Mouse (Mus musculus) bone marrow, adult 2 months (tissue): ENCODE data around the gene Vps11. TPM values are rescaled to one million over a fixed set of nuclear protein-coding genes. Genes with fewer than 3 reads are reported as not detected.

Experiments used
- H3K27ac ChIP-seq: fragments of 200-500 bp; 2 replicates; pipeline ENCODE4 v1.5.1; 2012; ENCODE audit warnings: low read depth, mild to moderate bottlenecking, control low read depth, inconsistent platforms, low read length; ENCODE audit not compliant: control insufficient read depth, poor library complexity, insufficient read depth
- H3K4me1 ChIP-seq: fragments of 200-500 bp; 2 replicates; pipeline ENCODE4 v1.6.1; 2011; ENCODE audit warnings: low read length; ENCODE audit not compliant: control insufficient read depth, insufficient read depth
- H3K4me3 ChIP-seq: fragments of 200-500 bp; replicated peaks from 2 replicates; pipeline ENCODE3; 2011; ENCODE audit warnings: mild to moderate bottlenecking, low read depth, low read length, control low read depth; ENCODE audit not compliant: control insufficient read depth
- CTCF ChIP-seq: fragments of 200-500 bp; IDR thresholded peaks from 2 replicates; pipeline ENCODE4 v1.5.1; 2011; ENCODE audit warnings: low read length, control low read depth; ENCODE audit not compliant: control insufficient read depth, insufficient read depth
- POLR2A ChIP-seq: fragments of 200-500 bp; IDR thresholded peaks from 2 replicates; pipeline ENCODE4 v1.6.1; 2011; ENCODE audit warnings: low read depth, mild to moderate bottlenecking, control low read depth, low read length, borderline replicate concordance; ENCODE audit not compliant: control insufficient read depth
- WGBS: fragments of 180-500 bp; shearing (Covaris S2); methylation state at CpG from one replicate; pipeline ENCODE4 v1.1.7; 2018; 5-methylcytosine and 5-hydroxymethylcytosine counted together
- polyA plus RNA-seq: library from polyadenylated mRNA; stranded (reverse); fragments of >200 nt; gene quantifications from 2 replicates; pipeline ENCODE4 v1.2.4, GENCODE M21; 2011; ENCODE audit warnings: low replicate concordance; ENCODE audit not compliant: missing spikeins, insufficient read depth, insufficient read length

Gene Vps11
- polyA plus RNA-seq, 1 experiment, result 29.6 TPM

- no peaks in the 10 kb centered on the region; the same call in 1 of the 2 replicates for H3K4me1 ChIP-seq
- H3K27ac ChIP-seq, result no peak overlapping the region
- WGBS, result 87% methylated on average over 13 of the region's 13 CpGs
- TF ChIP-seq POLR2A, result no peak
- no peak for TF ChIP-seq CTCF
- no peak overlapping the region for H3K4me3 ChIP-seq
Measured at GRCm38 (mm10) chr9:44399114-44399794, 37.8 kb upstream of the Vps11 start.

GRCm38 (mm10) chr9:44398551-44398950 lies 37.1 kb upstream of the Vps11 start:
- no peak for TF ChIP-seq CTCF
- TF ChIP-seq POLR2A, result no peak
- Histone ChIP-seq H3K27ac (no peak overlapping the region), H3K4me1 (no peaks in the 10 kb centered on the region; the same call in 1 of the 2 replicates), H3K4me3 (no peak overlapping the region)
- WGBS, result 88% methylated on average over 9 of the region's 9 CpGs

GRCm38 (mm10) chr9:44398087-44398486 lies 36.6 kb upstream of the Vps11 start:
- Histone ChIP-seq H3K27ac (no peak overlapping the region), H3K4me1 (no peaks in the 10 kb centered on the region; the same call in 1 of the 2 replicates), H3K4me3 (no peak overlapping the region)
- WGBS, result 53% methylated on average over 4 of the region's 4 CpGs
- TF ChIP-seq CTCF (no peak), POLR2A (no peak)

DNA sequence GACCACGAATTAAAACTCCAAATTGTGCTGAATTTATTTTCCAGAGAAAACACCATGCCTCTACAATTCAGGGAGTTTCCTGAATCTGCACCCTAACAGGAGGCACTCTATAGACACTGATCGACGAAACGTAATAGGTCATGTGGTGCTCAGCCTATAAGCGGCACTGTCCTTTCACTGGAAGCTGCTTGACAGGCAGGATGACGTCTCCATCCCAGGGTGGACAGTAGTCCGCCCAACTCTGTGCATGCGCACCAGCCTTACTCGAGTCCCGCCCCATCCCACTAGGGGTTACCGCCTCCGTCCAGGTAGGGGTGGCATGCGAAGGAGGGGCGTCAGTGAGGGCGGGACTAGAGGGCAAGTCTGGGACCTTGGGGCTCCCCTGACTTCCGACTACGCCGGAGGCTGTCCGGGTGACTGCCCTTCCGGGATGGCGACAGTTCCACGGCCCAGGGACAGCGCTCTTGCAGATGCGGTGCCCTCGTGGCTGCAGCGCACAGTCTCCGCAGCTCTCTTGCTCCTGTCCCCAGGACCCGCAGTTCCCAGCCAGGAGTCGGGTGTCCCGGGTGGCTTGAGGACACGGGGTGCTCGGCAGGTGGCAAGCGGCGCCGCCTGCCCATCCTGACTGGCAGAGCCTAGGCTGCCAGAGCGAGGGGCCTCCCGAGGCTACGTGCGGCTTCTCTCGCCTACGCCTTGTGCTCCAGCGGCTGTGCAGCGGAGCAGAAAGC lies 35.4 kb upstream of the Vps11 start, which contains the start of gene Slc37a4:
TSS of gene Slc37a4 (plus strand) at position 169 of the 728 bp plus-strand sequence.
- H3K27ac ChIP-seq, result peak within 1 kb of the TSS; percentile 73
- TF ChIP-seq CTCF (no peak), POLR2A (peak; percentile 98)
- H3K4me3 ChIP-seq, result peak within 1 kb of the TSS; percentile 77
- no peaks in the 10 kb centered on the region; the same call in 1 of the 2 replicates for H3K4me1 ChIP-seq
- under 1% methylated on average over 43 of the region's 43 CpGs for WGBS

GRCm38 (mm10) chr9:44391466-44391865 lies 30.0 kb upstream of the Vps11 start:
- no peak overlapping the region for H3K27ac ChIP-seq
- TF ChIP-seq CTCF (peak; percentile 81), POLR2A (no peak)
- H3K4me3 ChIP-seq, result no peak overlapping the region
- no peaks in the 10 kb centered on the region for H3K4me1 ChIP-seq
- 27% methylated on average over 4 of the region's 4 CpGs for WGBS

DNA sequence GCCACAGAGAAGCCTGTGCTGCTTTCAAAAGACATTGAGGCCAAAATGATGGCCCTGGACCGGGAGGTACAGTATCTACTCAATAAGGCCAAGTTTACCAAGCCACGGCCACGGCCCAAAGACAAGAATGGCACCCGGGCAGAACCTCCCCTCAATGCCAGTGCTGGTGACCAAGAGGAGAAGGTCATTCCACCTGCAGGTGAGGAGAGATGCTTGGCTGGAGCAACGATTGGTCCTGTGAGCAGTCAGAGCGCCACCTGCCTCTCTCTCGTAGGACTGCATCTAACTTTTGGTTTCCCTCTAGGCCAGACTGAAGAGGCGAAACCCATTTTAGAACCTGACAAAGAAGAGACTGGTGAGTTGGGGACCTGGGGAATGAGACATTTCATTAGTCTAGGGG lies 27.8 kb upstream of the Vps11 start:
- Histone ChIP-seq H3K27ac (no peak overlapping the region), H3K4me1 (no peaks in the 10 kb centered on the region), H3K4me3 (no peak overlapping the region)
- 55% methylated on average over 8 of the region's 8 CpGs for WGBS
- TF ChIP-seq POLR2A (no peak), CTCF (peak; percentile 89)

DNA sequence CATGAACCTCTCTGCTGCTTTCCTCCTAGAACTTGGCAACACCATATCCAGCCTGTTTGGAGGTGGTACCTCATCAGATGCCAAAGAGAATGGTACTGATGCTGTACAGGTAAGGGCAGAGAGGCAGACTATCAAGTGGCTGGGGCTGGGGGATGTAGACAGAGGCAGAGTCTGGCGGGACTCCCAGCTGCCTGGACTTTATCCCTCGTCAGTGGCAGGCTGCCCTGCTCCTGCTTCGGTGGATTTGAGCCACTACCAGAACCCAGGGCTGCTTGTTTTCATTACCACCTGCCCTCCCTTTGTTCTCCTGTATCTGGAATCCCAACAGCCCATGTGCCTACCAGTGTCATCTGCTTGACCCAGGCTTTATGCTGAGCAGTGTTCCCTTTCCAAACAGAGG lies 25.8 kb upstream of the Vps11 start:
- TF ChIP-seq CTCF (no peak), POLR2A (no peak)
- 73% methylated on average over 3 of the region's 3 CpGs for WGBS
- H3K27ac ChIP-seq, result no peak overlapping the region
- H3K4me3 ChIP-seq, result no peak overlapping the region
- no peaks in the 10 kb centered on the region for H3K4me1 ChIP-seq

GRCm38 (mm10) chr9:44384596-44384995 lies 23.1 kb upstream of the Vps11 start:
- H3K4me1 ChIP-seq, result peaks cover 1% of the 10 kb centered on the region; the same call in 1 of the 2 replicates
- WGBS, result 91% methylated on average over 13 of the region's 13 CpGs
- no peak for TF ChIP-seq POLR2A
- TF ChIP-seq CTCF, result peak; percentile 3; the same call in 1 of the 2 replicates
- no peak overlapping the region for H3K4me3 ChIP-seq
- H3K27ac ChIP-seq, result no peak overlapping the region

GRCm38 (mm10) chr9:44379862-44380261 lies 18.4 kb upstream of the Vps11 start:
- Histone ChIP-seq H3K4me3 (peak overlapping the region; percentile 97), H3K27ac (peak overlapping the region; percentile 86), H3K4me1 (peaks cover 1% of the 10 kb centered on the region; the same call in 1 of the 2 replicates)
- WGBS, result 5% methylated on average over 15 of the region's 15 CpGs
- no peak for TF ChIP-seq POLR2A
- no peak for TF ChIP-seq CTCF
